ENCODE assay signal across 20 mouse cellular contexts in genomic region chr16:91780151-91780550, GRCm38 (mm10). TPM values are rescaled to one million over a fixed set of nuclear protein-coding genes. Genes with fewer than 3 reads are reported as not detected.
DNase-seq lines count a peak whose midpoint lies in the region; ATAC-seq and TF ChIP-seq lines count a peak whose summit lies in the region.
"Had no signal": no experiment of that assay in that cellular context is flagged by ENCODE, and none has a peak within 500 bp of the region (broad histone marks: within the 10 kb centered on the region; RNA-seq: fewer than 3 reads in every experiment).

No protein-coding gene starts in this region.

- no peak for TF ChIP-seq CTCF in stomach, postnatal 0 days (IDR thresholded peaks at IDR 0.05; ENCODE audit: low read depth)

- DNase-seq in heart, adult 11 months: peak; percentile 82
- no peak for DNase-seq in liver, embryonic 13.5 days
- peak; percentile 7 for DNase-seq in stomach, postnatal 0 days (ENCODE audit: low spot score)
- DNase-seq: adrenal gland, adult 2 months; adrenal gland, postnatal 10 days; adrenal gland, postnatal 25 days; cerebellum, adult 11 months; cerebellum, adult 18-20 months; cerebellum, adult 8-10 months; cerebellum, adult 9-11 months; cerebellum, postnatal 14 days; cerebellum, postnatal 36 days; forebrain, postnatal 0 days had no signal

- H3K4me3 ChIP-seq in heart, embryonic 11.5 days (ENCODE audit: low read depth, low read length): no peak overlapping the region
- no peak overlapping the region for H3K4me3 ChIP-seq in liver, embryonic 13.5 days (replicated peaks)
- H3K4me3 ChIP-seq in liver, embryonic 12.5 days: no peak overlapping the region
- no peak overlapping the region for H3K4me3 ChIP-seq in stomach, postnatal 0 days (ENCODE audit: low read depth, low read length)
- H3K4me3 ChIP-seq: embryonic facial prominence, embryonic 10.5 days; embryonic facial prominence, embryonic 12.5 days; forebrain, embryonic 13.5 days had no signal

- no peaks in the 10 kb centered on the region for H3K9me3 ChIP-seq in heart, embryonic 11.5 days (replicated peaks; ENCODE audit: control insufficient read depth, low read length)
- no peaks in the 10 kb centered on the region for H3K9me3 ChIP-seq in liver, embryonic 13.5 days (replicated peaks)
- H3K9me3 ChIP-seq in liver, embryonic 12.5 days (replicated peaks): no peaks in the 10 kb centered on the region
- no peaks in the 10 kb centered on the region for H3K9me3 ChIP-seq in stomach, postnatal 0 days (ENCODE audit: control insufficient read depth, low read length)
- H3K9me3 ChIP-seq: embryonic facial prominence, embryonic 10.5 days; embryonic facial prominence, embryonic 12.5 days; forebrain, embryonic 13.5 days had no signal

- H3K4me1 ChIP-seq in heart, embryonic 11.5 days (ENCODE audit: control insufficient read depth, insufficient read depth, low read length): 0 out of 2 replicates have a peak, but pooled peaks cover 3% of the 10 kb centered on the region
- H3K4me1 ChIP-seq in liver, embryonic 13.5 days (replicated peaks): peaks cover 12% of the 10 kb centered on the region
- peaks cover 11% of the 10 kb centered on the region for H3K4me1 ChIP-seq in liver, embryonic 12.5 days
- no peaks in the 10 kb centered on the region for H3K4me1 ChIP-seq in stomach, postnatal 0 days (replicated peaks; ENCODE audit: control insufficient read depth, insufficient read depth)

- no peak for ATAC-seq in heart, embryonic 11.5 days (replicated peaks; ENCODE audit: insufficient number of reproducible peaks, low FRiP score, low TSS enrichment)
- ATAC-seq in liver, embryonic 13.5 days (ENCODE audit: low read depth): 0 out of 2 replicates have a peak, but pooled peaks have one; percentile 20
- no peak for ATAC-seq in liver, embryonic 12.5 days
- 0 out of 2 replicates have a peak, but pooled peaks have one; percentile 11 for ATAC-seq in common myeloid progenitor, adult 5-6 weeks (replicated peaks; ENCODE audit: low read depth, poor library complexity, severe bottlenecking)
- ATAC-seq in stomach, postnatal 0 days (ENCODE audit: low FRiP score, low TSS enrichment): no peak
- no peak for ATAC-seq in inflammation-experienced regulatory T-cells, adult 6 months
- ATAC-seq: forebrain, embryonic 13.5 days; forebrain, postnatal 0 days had no signal

- H3K27me3 ChIP-seq in heart, embryonic 11.5 days (ENCODE audit: control insufficient read depth, insufficient read depth, low read length): no peaks in the 10 kb centered on the region
- H3K27me3 ChIP-seq in liver, embryonic 13.5 days: peaks cover 10% of the 10 kb centered on the region; the same call in 1 of the 2 replicates
- 0 out of 2 replicates have a peak, but pooled peaks cover 4% of the 10 kb centered on the region for H3K27me3 ChIP-seq in liver, embryonic 12.5 days (replicated peaks)
- H3K27me3 ChIP-seq in stomach, postnatal 0 days (ENCODE audit: control insufficient read depth, insufficient read depth, low read length): no peaks in the 10 kb centered on the region
- H3K27me3 ChIP-seq: embryonic facial prominence, embryonic 12.5 days; forebrain, embryonic 13.5 days had no signal

- H3K27ac ChIP-seq in heart, embryonic 11.5 days (ENCODE audit: low read depth, low read length): no peak overlapping the region
- no peak overlapping the region for H3K27ac ChIP-seq in liver, embryonic 13.5 days
- H3K27ac ChIP-seq in liver, embryonic 12.5 days: no peak overlapping the region
- no peak overlapping the region for H3K27ac ChIP-seq in stomach, postnatal 0 days (replicated peaks)
- H3K27ac ChIP-seq: embryonic facial prominence, embryonic 10.5 days; embryonic facial prominence, embryonic 12.5 days; forebrain, embryonic 13.5 days had no signal

- no peak overlapping the region for H3K9ac ChIP-seq in heart, embryonic 11.5 days (ENCODE audit: low read depth, low read length)
- no peak overlapping the region for H3K9ac ChIP-seq in liver, embryonic 13.5 days
- no peak overlapping the region for H3K9ac ChIP-seq in liver, embryonic 12.5 days
- H3K9ac ChIP-seq in stomach, postnatal 0 days (ENCODE audit: low read length): no peak overlapping the region
- H3K9ac ChIP-seq: embryonic facial prominence, embryonic 12.5 days; forebrain, embryonic 13.5 days; forebrain, postnatal 0 days had no signal

- WGBS in heart, embryonic 11.5 days (ENCODE audit: insufficient replicate concordance): 83% methylated on average over 7 of the region's 7 CpGs
- WGBS in liver, embryonic 13.5 days (ENCODE audit: insufficient replicate concordance): 63% methylated on average over 7 of the region's 7 CpGs
- WGBS in liver, embryonic 12.5 days (ENCODE audit: insufficient replicate concordance): 64% methylated on average over 7 of the region's 7 CpGs
- 83% methylated on average over 7 of the region's 7 CpGs for WGBS in stomach, postnatal 0 days

- no peak overlapping the region for H3K4me2 ChIP-seq in heart, embryonic 11.5 days
- no peak overlapping the region for H3K4me2 ChIP-seq in liver, embryonic 13.5 days
- H3K4me2 ChIP-seq in liver, embryonic 12.5 days: no peak overlapping the region
- no peak overlapping the region for H3K4me2 ChIP-seq in stomach, postnatal 0 days (replicated peaks; ENCODE audit: low read depth)
- H3K4me2 ChIP-seq: embryonic facial prominence, embryonic 12.5 days; forebrain, embryonic 13.5 days had no signal

- TF ChIP-seq EP300 in stomach, postnatal 0 days (optimal IDR thresholded peaks at IDR 0.05): no peak

- no peaks in the 10 kb centered on the region; the same call in 1 of the 2 replicates for H3K36me3 ChIP-seq in heart, embryonic 11.5 days (ENCODE audit: control insufficient read depth, insufficient read depth, low read length)
- H3K36me3 ChIP-seq in liver, embryonic 13.5 days: peaks cover 2% of the 10 kb centered on the region; the same call in 1 of the 2 replicates
- no peaks in the 10 kb centered on the region for H3K36me3 ChIP-seq in liver, embryonic 12.5 days
- no peaks in the 10 kb centered on the region; the same call in 1 of the 2 replicates for H3K36me3 ChIP-seq in stomach, postnatal 0 days (ENCODE audit: control insufficient read depth, insufficient read depth, low read length)

RNA-seq across cellular contexts. Expression of gene Itsn1, which starts 51.1 kb away (rescaled TPM):
- polyA plus RNA-seq in heart, embryonic 11.5 days (2014; fragmentation: Nextera tagmentation; extraction: Ambion mirVana): 26.6 and 29.5 TPM in 2 replicates
- 48.3 and 58.2 TPM in 2 replicates for polyA plus RNA-seq in liver, embryonic 13.5 days (2015; fragmentation: Nextera tagmentation; extraction: Ambion mirVana)
- polyA plus RNA-seq in liver, embryonic 12.5 days (2016; fragmentation: Nextera tagmentation; extraction: Ambion mirVana): 47.5 and 52.3 TPM in 2 replicates
- total RNA-seq in common myeloid progenitor, adult 5-6 weeks (2017): 10.7 and 16.6 TPM in 2 replicates
- polyA plus RNA-seq in stomach, postnatal 0 days (2015; fragmentation: Nextera tagmentation; extraction: Ambion mirVana): 7.8 and 8.7 TPM in 2 replicates
- 1 to 10 TPM in 2 of 3 experiments, under 1 TPM in 1; 0.74 to 4.1 (median 3.9) TPM for polyA plus RNA-seq in inflammation-experienced regulatory T-cells, adult 6 months (2017; shearing (Covaris generic))

RNA-seq across cellular contexts. Expression of gene Cryzl1, which starts 51.4 kb away (rescaled TPM):
- polyA plus RNA-seq in heart, embryonic 11.5 days (2014; fragmentation: Nextera tagmentation; extraction: Ambion mirVana): 54.5 and 54.7 TPM in 2 replicates
- 39.6 and 40.0 TPM in 2 replicates for polyA plus RNA-seq in liver, embryonic 13.5 days (2015; fragmentation: Nextera tagmentation; extraction: Ambion mirVana)
- polyA plus RNA-seq in liver, embryonic 12.5 days (2016; fragmentation: Nextera tagmentation; extraction: Ambion mirVana): 40.3 and 40.9 TPM in 2 replicates
- total RNA-seq in common myeloid progenitor, adult 5-6 weeks (2017): 93.2 and 100 TPM in 2 replicates
- 45.2 and 45.3 TPM in 2 replicates for polyA plus RNA-seq in stomach, postnatal 0 days (2015; fragmentation: Nextera tagmentation; extraction: Ambion mirVana)
- 10 to 100 TPM; 66.2 to 89.2 (median 79.6) TPM for polyA plus RNA-seq in inflammation-experienced regulatory T-cells, adult 6 months (2017; shearing (Covaris generic))

Comparison
In these comparisons a context has a peak if more than half of its experiments do, and no peak if none do; other contexts are left out.
1. ATAC-seq: peak in liver, embryonic 13.5 days (single experiment) and common myeloid progenitor, adult 5-6 weeks (single experiment); none in heart, embryonic 11.5 days (single experiment), liver, embryonic 12.5 days (single experiment), stomach, postnatal 0 days (single experiment) and inflammation-experienced regulatory T-cells, adult 6 months (single experiment).